Mouse (Mus musculus) WW6 (cell line): ENCODE results near the gene Fgf13.

Experiments used
- DNase-seq: peaks from one replicate; pipeline ENCODE4 v3.0.0-alpha.2; 2013; ENCODE audit warnings: low read depth, low spot score

Gene Fgf13

DNA sequence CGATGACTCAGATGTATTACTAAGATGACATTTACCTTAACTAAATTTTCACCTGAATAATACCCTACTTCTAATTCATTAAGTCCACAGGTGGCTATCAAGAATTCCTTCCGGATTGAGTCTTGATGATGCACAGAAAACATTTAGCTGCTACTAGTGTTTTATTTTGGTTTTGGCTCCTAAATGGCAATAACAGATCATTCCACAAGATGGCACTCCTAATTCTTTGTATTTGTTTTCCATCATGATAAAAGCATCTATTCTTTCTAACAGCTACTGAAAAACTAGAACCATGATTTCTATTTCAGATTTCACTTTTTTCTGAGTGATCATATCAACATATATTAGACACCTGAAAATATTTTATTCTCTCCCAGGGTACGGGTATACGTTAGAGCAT is 373.7 kb downstream of the Fgf13 start:
- no peak for DNase-seq

DNA sequence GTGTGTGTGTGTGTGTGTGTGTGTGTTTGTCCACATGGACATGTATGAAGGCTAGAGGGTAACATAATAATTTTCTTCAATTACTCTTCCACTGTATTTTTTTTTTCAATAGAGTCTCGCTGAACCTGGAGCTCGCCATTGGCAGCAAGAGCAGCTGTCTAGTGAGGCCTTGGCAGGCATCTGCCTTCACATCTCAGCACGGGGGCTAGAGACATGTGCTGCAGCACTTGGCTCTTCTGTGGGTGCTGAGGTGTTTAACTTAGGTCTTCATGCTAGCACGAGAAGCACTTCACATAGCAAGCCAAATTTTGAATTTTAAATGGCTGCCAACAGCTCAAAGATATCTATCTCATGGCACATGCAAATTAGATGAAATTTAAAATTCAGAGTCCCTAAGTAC is 380.9 kb downstream of the Fgf13 start:
- no peak for DNase-seq

DNA sequence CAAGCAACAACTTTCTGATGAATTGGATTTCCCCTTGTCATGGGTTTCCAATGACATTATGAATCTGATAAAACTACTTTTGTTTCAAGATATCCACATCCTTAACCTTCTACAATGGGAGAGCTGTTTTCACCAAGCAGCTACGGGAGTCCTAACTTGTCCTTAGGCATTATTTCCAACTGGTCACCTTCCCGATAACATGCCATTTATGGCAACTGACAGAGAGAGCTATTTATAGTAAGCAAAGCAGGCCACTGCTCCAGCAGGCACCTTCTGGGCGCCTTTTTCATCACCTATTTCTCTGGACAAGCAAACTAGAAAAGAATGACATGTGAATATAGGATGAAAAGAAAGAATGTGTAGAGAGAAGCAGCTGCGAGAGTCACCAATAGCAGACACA is 385.5 kb downstream of the Fgf13 start:
- no peak for DNase-seq

DNA sequence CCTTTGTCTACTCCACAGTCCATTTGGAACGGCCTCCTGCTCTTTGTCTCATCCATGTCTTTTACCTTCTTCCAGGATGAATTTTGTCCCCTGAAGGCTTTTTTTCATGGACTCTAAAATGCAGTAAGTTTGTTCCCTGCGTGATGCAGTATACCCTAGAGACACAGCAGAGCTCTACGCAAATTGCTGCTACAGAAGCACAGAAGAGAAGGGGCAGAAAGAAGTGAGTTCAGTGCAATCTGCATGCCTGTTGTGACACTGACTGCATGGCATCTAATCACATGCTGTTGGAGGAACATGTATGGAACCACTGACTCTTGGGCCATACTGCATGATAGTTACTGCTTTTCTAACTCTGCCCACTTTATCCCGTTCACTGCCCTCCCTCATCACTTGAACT is 388.2 kb downstream of the Fgf13 start:
- DNase-seq = no peak

DNA sequence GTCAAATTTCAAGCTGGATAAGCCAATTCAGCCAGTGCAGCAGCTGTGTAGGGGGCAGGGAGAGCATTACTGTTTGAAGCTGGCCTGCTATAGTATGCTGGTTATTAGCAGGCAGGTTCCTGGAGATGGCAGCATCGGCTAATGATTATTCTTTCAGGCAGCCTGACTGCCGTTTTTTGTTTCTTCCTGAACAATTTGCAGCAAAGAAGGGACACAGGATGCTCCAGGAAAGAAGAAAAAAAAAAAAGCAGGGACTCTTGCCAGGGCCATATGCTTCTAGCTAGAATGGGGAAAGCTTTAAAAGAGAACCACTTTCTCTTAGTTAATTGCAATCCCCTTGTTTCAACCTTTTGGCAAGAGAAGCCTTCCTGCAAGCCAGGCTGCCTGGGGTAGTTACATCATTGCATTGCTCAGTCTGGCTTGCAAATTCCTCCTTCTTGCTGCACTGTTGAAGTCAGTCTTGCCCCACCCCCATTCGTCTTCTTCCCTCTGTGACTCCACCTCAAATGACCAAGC is 388.7 kb downstream of the Fgf13 start:
- no peak for DNase-seq

DNA sequence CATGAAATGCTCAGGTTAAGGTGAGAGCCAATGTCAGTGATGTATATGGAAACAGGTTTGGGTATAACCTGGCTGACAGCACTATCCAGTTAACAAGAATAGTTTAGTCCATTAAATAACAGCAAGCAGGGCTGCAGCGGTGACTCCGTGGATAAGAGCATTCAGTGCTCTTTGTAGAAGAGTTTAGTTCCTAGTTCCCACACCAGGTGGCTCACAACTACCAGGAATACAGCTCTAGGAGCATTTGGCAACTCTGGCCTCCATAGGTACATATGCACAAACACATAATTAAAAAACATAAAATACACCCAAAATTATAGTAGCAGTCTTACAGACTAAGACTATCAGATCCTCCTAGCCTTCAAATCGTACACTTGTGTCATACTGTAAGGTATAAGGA is 390.2 kb downstream of the Fgf13 start:
- DNase-seq = no peak

DNA sequence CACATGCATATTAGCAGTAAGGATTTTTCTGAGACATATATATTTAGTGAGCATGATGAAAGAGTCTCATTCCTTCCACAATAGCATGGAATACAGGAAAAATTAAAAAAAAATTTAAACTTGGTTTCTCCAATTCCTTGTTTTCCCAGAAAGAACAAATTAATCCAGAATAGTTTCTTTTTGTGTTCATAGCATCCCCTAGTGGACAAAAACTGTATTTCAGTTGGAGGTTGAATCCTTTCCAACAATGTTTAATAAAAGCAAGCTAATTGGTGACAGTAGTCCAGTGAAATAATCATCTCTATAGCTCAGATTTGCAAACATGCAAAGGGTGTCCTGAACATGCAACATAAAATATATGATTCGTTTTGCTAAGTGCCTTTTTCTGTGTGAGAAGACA is 395.7 kb downstream of the Fgf13 start:
- no peak for DNase-seq

DNA sequence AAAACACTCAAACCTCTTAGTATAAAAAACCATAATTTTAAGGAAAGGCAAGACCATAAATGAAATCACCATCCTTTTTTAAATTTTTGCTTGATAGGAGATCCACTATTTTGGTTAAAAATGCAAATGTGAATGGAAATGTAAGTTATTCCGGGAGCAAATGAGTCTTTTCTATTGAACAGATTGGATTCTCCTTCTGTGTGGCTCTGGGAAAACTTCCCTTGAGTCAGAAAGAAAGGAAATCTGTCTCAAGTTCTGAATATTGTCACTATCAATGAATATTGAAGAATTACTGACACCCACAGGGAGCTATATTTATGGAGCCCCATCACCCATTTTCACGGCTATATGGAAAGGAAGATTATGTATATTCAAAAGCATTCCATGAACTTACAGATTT is 401.1 kb downstream of the Fgf13 start:
- no peak for DNase-seq

DNA sequence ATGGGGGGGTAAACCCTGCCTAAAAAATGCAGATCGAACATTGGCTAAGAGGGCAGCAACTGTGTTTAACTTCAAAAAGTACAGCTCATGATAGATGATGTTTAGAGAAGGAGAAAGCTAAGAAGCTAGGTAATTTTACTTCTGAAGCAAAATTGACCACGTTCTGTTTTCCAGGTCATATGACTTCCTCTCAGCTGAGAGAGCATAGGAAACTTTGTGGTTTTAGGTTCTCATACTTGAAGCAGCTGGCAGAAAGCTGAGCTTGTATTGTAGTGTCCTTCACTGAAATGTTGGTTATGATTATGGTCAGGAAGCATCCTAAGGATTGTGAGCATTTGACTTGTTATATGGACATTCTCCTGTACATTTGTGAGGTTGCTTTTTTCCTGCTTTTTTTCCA is 425.9 kb downstream of the Fgf13 start:
- no peak for DNase-seq

DNA sequence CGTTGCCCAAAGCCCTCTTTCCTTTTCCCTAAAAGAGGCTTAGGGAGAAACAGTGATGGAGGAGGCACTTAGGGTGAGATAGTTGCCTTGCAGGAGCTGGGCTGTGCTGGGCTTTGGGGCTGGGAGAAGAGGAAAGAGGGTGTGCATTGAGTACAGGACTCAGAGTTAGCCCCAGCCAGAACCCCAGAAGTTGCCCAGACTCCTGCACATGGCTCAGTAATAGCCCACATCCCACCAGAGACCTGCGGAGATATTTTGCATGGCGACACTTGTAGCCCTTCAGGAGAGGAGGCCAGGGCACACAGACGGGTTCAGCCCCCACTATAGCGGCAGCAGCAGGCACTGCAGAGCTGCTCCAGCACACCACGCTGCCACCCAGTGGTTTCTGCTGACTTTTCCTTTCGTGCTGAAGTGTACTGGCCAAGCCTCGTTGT is 432.9 kb downstream of the Fgf13 start:
- DNase-seq = peak; percentile 26

DNA sequence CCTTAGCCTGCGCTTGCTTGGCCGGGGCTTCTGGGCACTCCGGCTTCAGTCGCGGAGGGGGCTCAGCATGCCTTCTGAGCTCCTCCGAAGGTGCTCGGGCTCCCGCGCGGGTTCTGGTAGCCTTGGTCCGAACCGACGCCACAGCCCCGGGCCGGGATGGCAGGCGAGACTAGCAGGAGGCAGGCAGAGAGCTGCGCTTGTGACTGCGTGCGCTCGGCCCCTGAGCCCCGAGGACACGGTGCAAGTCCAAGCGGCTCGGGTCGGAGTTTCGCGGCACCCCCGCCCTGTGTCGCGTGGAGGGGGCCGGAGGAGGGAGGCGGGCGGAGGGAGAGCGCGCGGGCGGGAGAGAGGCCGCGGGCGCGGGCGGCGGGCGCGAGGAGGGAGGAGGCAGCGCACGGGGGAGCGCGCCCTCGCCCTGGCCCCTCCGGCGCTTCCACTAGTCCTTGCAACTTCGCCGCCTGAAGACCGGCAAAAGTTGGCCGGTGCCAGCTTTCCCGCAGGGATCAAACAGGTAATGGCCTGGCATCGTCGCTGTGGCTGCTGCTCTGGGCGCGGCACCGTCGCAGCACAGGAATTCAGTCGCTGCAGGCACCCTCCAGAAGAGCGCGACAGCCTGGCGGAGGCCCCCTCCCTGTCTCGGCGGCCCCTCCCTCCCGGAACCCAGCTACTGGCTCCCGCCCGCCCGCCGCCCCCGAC is 433.6 kb downstream of the Fgf13 start:
- peak; percentile 13 for DNase-seq

DNA sequence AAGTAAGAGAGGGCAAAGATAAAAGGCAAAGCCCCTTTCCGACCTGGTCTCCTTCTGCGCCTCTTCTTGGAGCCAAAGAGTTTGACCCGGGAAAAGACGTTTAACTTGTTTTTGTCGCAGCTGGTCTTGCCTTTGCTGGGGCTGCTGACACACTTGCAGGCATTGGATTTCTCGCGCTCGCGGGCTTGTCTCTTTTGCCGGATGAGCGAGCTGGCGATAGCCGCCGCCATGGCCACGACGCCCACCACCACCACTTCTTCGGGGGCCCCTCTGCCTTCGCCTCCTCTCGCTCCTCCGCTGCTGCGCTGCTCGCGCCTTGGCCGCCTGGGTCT is 434.1 kb downstream of the Fgf13 start:
- peak; percentile 11 for DNase-seq

DNA sequence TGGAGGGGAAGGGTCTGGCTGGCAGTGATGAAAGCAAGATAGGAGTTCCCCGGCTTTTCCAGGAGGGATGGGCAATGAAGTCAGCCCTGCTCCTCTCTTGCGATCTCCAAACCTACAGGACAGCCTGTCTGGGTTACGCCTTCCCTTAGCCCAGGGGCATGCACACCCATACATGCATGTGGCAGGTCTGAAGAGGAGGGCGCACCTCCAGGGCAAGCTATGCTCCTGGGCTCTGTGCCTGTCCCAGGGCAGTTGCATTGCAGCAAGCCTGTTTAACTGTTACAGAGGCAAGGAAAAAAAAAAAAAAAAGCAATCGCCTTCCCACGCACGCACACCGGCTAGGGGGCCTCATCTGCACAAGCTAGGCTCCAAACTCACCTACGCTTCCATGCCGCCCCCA is 434.5 kb downstream of the Fgf13 start:
- DNase-seq = peak; percentile 3

DNA sequence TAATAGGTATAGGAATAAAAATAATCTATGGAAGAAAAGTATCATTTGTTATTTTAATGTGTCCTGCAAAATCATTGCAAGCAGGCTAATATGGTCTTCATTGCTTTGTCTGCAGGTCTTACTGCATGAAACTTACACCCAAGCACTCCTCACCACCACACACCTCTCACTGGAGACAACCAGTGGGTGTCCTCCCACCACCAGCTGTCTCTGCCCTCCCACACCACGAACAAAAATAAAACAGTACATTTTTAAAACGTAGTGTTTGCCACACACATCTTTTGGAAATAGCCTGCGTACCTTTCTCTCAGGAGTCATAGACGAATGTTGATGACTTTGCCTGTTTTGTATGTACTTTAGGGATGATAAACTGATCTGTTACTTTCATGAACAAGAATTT is 441.2 kb downstream of the Fgf13 start:
- DNase-seq = no peak

DNA sequence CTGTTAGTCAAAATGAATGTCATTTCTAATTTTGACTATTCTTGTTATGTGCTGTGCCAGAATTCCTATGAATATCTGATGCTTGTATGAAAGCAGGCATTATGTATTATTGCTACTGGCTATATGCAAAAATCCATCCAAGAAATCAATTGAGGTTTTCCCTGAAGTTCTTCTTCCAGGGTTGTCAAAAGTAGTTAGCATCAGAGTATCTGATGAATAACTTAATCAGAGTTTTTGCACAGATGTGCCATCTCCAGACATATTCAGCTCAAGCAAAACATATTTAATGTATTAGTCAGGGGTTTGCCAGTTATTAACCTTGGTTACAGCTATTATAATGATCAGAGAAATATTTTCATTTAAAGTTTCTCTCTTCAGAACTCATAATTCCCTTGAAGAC is 454.7 kb downstream of the Fgf13 start:
- DNase-seq = no peak

DNA sequence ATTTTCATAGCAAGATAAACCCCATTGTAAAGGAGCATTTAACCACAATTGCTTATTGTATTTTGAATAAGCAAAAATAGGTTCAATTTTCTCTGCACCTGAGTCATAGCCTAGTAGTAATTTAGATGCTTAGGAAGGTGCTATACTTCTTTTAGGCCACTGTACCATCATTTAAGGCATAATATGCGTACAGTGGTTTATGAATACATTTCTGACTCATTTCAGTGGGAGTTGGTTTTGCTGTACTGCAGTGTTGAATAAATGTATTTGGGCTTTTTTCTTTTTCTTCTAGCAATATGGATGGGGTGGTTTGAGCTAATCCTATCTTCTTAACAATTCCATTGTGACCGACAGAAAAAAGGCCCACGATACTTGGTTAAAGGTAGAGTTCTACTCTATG is 481.9 kb downstream of the Fgf13 start:
- no peak for DNase-seq

DNA sequence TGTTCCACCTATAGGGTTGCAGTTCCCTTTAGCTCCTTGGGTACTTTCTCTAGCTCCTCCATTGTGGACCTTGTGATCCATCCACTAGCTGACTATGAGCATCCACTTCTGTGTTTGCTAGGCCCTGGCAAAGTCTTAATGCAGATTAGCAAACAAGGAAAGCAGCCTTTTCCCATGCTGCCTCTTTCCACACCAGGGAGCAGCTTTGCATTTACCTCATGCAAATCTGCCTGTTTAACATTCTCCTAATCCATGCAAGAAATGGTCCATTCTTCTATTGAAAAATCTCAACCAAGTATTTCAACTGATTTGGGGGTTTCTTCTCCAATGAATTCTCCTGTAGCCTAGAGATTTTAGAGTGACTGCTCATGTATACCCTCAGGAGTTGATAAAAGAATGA is 487.4 kb downstream of the Fgf13 start:
- no peak for DNase-seq

DNA sequence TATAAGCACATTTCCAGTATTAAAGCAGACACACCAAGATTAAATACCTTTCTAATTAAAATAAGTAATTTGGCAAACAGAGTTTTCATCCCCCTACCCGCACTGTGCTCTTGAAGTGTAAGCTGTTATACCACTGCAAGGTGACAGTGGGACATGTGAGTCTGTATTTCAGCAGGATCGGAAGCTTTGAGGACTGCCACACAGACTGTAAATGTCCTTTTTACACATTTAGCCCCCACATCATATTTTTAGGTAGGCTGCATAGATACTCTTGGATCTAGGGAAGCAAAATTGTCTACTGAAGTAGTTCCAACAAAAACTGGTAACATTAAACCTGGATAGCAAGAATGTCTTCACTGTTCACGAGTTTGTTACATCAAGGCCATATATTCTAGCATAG is 495.8 kb downstream of the Fgf13 start:
- no peak for DNase-seq

DNA sequence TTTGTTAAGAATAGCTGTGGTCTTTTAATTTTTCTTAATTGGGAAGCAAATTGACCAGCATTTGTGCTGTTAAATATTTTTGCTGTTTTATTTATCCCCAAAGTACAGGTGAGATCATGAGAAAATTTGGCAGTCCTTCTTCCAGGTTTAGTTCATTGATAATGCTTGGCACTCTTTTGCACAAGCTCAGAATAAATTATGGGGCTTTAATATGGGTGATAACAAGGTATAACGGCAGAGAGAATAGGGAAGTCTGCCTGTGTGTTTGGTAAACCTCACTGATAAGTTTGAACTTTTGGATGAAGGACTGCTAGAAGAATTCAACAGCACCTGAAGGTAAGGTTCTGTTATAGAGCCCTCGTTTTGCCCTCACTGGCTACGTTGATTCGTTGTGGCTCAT is 504.7 kb downstream of the Fgf13 start:
- DNase-seq = no peak

DNA sequence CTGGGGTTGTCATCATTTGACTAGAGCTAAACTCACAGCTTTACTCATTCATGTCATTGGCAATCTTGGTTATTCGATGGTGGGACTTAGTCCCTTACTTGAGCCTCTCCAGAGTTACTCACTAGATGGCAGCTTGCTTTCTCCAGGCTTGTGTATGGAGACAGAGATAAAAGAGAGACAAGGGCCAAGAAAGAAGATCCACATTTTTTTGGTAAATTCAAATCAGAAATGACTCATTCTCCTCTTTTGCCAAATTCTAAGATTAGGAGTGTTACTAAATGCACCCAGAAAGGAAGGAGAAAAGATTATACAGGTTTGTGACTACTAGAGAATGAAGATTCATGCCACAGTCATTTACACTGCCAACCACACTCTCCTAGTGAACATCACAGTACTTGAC is 532.9 kb downstream of the Fgf13 start:
- no peak for DNase-seq
